In the genomic region with DNA sequence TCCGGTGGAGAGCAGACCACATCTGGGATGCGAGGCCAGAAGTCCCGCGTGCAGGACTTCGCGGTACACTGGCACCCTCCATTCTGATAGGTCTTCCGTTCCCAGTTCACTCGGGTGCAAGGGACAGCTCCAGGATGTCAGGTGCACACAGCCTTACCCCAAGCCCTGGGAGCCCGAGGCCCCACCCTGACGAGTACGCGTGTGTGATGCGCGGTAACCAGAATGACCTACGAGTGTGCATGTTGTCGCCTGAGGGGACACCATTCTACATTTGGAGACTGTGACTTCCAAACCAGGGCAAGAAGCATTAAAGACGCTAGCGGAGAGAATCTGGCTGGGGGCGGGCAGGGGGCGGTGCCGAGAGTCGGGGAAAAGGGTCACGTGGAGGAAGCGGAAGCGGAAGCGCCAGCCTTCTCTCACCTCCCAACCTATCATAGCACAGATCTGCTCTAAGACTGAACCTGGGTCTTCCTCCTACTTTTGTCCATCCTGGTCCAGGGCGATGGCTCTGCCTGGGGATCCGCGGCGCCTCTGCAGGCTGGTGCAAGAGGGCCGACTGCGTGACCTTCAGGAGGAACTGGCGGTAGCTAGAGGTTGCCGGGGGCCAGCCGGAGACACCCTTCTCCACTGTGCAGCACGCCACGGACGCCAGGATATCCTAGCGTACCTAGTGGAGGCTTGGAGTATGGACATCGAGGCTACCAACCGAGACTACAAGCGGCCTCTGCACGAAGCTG, we compare ENCODE assay signal across 8 mouse cellular contexts. TPM values are rescaled to one million over a fixed set of nuclear protein-coding genes. Genes with fewer than 3 reads are reported as not detected.
DNase-seq lines count a peak whose midpoint lies in the region; ATAC-seq and TF ChIP-seq lines count a peak whose summit lies in the region.

No protein-coding gene starts in this region.

- peak overlapping the region; percentile 80 for H3K9ac ChIP-seq in forebrain, embryonic 16.5 days (replicated peaks; ENCODE audit: low read depth, low read length)
- peak overlapping the region; percentile 81 for H3K9ac ChIP-seq in lung, embryonic 14.5 days

- DNase-seq in G1E (ENCODE audit: low spot score), result peak; percentile 81
- DNase-seq in cerebellum, adult 18-20 months, result peak; percentile 82 to 87
- peak; percentile 81 to 86 for DNase-seq in heart, postnatal 36 days
- peak; percentile 82 to 87 for DNase-seq in layer of hippocampus, adult 2 months (ENCODE audit: low spot score in 2 of 2)
- peak; percentile 90 for DNase-seq in lung, embryonic 14.5 days
- DNase-seq in thymus, adult 2 months, result peak; percentile 85

- H3K4me2 ChIP-seq in forebrain, embryonic 16.5 days (ENCODE audit: low read length), result peak overlapping the region; percentile 63
- peak overlapping the region; percentile 89 for H3K4me2 ChIP-seq in lung, embryonic 14.5 days

- peaks cover 36% of the 10 kb centered on the region for H3K4me1 ChIP-seq in G1E (ENCODE audit: insufficient read depth, low read depth, low read length)
- peaks cover 34% of the 10 kb centered on the region for H3K4me1 ChIP-seq in forebrain, embryonic 16.5 days (replicated peaks; ENCODE audit: control insufficient read depth, insufficient read depth, low read length)
- peaks cover 7% of the 10 kb centered on the region for H3K4me1 ChIP-seq in lung, embryonic 14.5 days (ENCODE audit: insufficient read depth)
- peaks cover 11% of the 10 kb centered on the region for H3K4me1 ChIP-seq in olfactory bulb, adult 2 months (ENCODE audit: control insufficient read depth, insufficient read depth, low read length)
- peaks cover 10% of the 10 kb centered on the region for H3K4me1 ChIP-seq in thymus, adult 2 months (replicated peaks; ENCODE audit: control insufficient read depth, insufficient read depth, low read length)

- peak overlapping the region; percentile 95 for H3K4me3 ChIP-seq in G1E (ENCODE audit: low read depth, low read length)
- H3K4me3 ChIP-seq in forebrain, embryonic 16.5 days (replicated peaks; ENCODE audit: low read length), result peak overlapping the region; percentile 79
- H3K4me3 ChIP-seq in layer of hippocampus, adult 2 months, result peak overlapping the region; percentile 96
- peak overlapping the region; percentile 82 for H3K4me3 ChIP-seq in lung, embryonic 14.5 days (ENCODE audit: low read depth, low read length)
- H3K4me3 ChIP-seq in olfactory bulb, adult 2 months (ENCODE audit: insufficient read depth, low read depth, low read length), result peak overlapping the region; percentile 85
- H3K4me3 ChIP-seq in thymus, adult 2 months (ENCODE audit: control insufficient read depth, insufficient read depth, low read length), result peak overlapping the region; percentile 100

- peaks cover 47% of the 10 kb centered on the region for H3K36me3 ChIP-seq in G1E (replicated peaks)
- H3K36me3 ChIP-seq in forebrain, embryonic 16.5 days (ENCODE audit: control insufficient read depth, insufficient read depth), result peaks cover 15% of the 10 kb centered on the region
- H3K36me3 ChIP-seq in lung, embryonic 14.5 days (ENCODE audit: insufficient read depth), result peaks cover 19% of the 10 kb centered on the region
- peaks cover 11% of the 10 kb centered on the region for H3K36me3 ChIP-seq in thymus, adult 2 months (ENCODE audit: control insufficient read depth, insufficient read depth, low read length)

- WGBS in forebrain, embryonic 16.5 days, result under 1% methylated on average over 43 of the region's 43 CpGs
- WGBS in lung, embryonic 14.5 days, result under 1% methylated on average over 43 of the region's 43 CpGs
- under 1% methylated on average over 43 of the region's 43 CpGs for WGBS in olfactory bulb, adult 2 months
- WGBS in thymus, adult 2 months, result under 1% methylated on average over 43 of the region's 43 CpGs

- H3K27ac ChIP-seq in forebrain, embryonic 16.5 days (ENCODE audit: low read length), result peak overlapping the region; percentile 90
- peak overlapping the region; percentile 98 for H3K27ac ChIP-seq in layer of hippocampus, adult 2 months
- H3K27ac ChIP-seq in lung, embryonic 14.5 days (ENCODE audit: low read depth), result peak overlapping the region; percentile 94
- H3K27ac ChIP-seq in olfactory bulb, adult 2 months (ENCODE audit: insufficient read depth, low read depth, low read length), result peak overlapping the region; percentile 96
- peak overlapping the region; percentile 73 for H3K27ac ChIP-seq in thymus, adult 2 months (ENCODE audit: control insufficient read depth, insufficient read depth, low read length)

- TF ChIP-seq CTCF in G1E (IDR thresholded peaks at IDR 0.05; ENCODE audit: low read depth, low read length), result no peak
- TF ChIP-seq CTCF in layer of hippocampus, adult 2 months (conservative IDR thresholded peaks at IDR 0.05), result peak; percentile 57
- TF ChIP-seq CTCF in lung, embryonic 14.5 days (IDR thresholded peaks at IDR 0.05; ENCODE audit: low read depth), result peak; percentile 50
- TF ChIP-seq CTCF in olfactory bulb, adult 2 months (IDR thresholded peaks at IDR 0.05; ENCODE audit: insufficient read depth, low read depth, low read length), result 0 out of 2 replicates have a peak, but pooled peaks have one; percentile 9
- TF ChIP-seq CTCF in thymus, adult 2 months (IDR thresholded peaks at IDR 0.05; ENCODE audit: borderline replicate concordance, control insufficient read depth, extremely low read depth, insufficient read depth, low read length, poor library complexity), result no peak

- H3K27me3 ChIP-seq in G1E (ENCODE audit: insufficient read depth, low read length), result no peaks in the 10 kb centered on the region
- H3K27me3 ChIP-seq in forebrain, embryonic 16.5 days (replicated peaks; ENCODE audit: control insufficient read depth, insufficient read depth, low read length), result no peaks in the 10 kb centered on the region
- no peaks in the 10 kb centered on the region for H3K27me3 ChIP-seq in lung, embryonic 14.5 days (ENCODE audit: insufficient read depth, low read length)
- no peaks in the 10 kb centered on the region for H3K27me3 ChIP-seq in thymus, adult 2 months (ENCODE audit: control insufficient read depth, insufficient read depth, low read length)

- no peaks in the 10 kb centered on the region for H3K9me3 ChIP-seq in G1E (replicated peaks)
- no peaks in the 10 kb centered on the region for H3K9me3 ChIP-seq in forebrain, embryonic 16.5 days (ENCODE audit: control insufficient read depth, low read length)
- no peaks in the 10 kb centered on the region for H3K9me3 ChIP-seq in lung, embryonic 14.5 days (ENCODE audit: low read depth, low read length)

- peak; percentile 39 for TF ChIP-seq POLR2A in olfactory bulb, adult 2 months (IDR thresholded peaks at IDR 0.05; ENCODE audit: insufficient read depth, low read depth, low read length)
- TF ChIP-seq POLR2A in thymus, adult 2 months (IDR thresholded peaks at IDR 0.05; ENCODE audit: control insufficient read depth, extremely low read depth, insufficient read depth, low read length, poor library complexity), result no peak

- intact Hi-C loops in heart, postnatal 36 days (cut with DNase I), result loop anchor here (5.0 kb wide), 3 partner anchors 71 to 639 kb away; partner anchors contain the start of genes Il15ra, Mindy3 and Rbm17

- peak; percentile 78 for ATAC-seq in G1E (ENCODE audit: extremely low read depth, insufficient number of reproducible peaks, low FRiP score, poor library complexity, severe bottlenecking)
- ATAC-seq in forebrain, embryonic 16.5 days, result peak; percentile 88
- ATAC-seq in lung, embryonic 14.5 days (ENCODE audit: insufficient read depth), result peak; percentile 86

RNA-seq across cellular contexts. Expression of gene Ankrd16, which starts 0.6 kb away (rescaled TPM):
- total RNA-seq in G1E (2014; fragmentation: Nextera tagmentation) (26.3 and 29.7 TPM in 2 replicates), G1E (2017) (49.4 TPM in 2 replicates)
- polyA plus RNA-seq in G1E (2012), result 8.0 TPM in 2 replicates
- 43.5 and 55.0 TPM in 2 replicates for polyA plus RNA-seq in forebrain, embryonic 16.5 days (2015; fragmentation: Nextera tagmentation; extraction: Ambion mirVana)
- 10 to 100 TPM; 19.5 to 19.7 TPM for total RNA-seq in heart, postnatal 36 days (2021)
- 10 to 100 TPM; 58.9 to 61.8 TPM for total RNA-seq in layer of hippocampus, adult 2 months (2021)
- polyA plus RNA-seq in lung, embryonic 14.5 days (2014; fragmentation: Nextera tagmentation; extraction: Ambion mirVana), result 22.5 and 23.3 TPM in 2 replicates
- polyA plus RNA-seq in olfactory bulb, adult 2 months (2012; ENCODE audit: insufficient read depth, insufficient read length, low replicate concordance, missing spikeins), result not detected in 2 replicates
- polyA plus RNA-seq in thymus, adult 2 months (2012; rRNA removed), result 93.3 and 103 TPM in 2 replicates

RNA-seq across cellular contexts. Expression of gene Fbh1, which starts 0.9 kb away (rescaled TPM):
- total RNA-seq in G1E (2014; fragmentation: Nextera tagmentation), result 49.4 and 51.2 TPM in 2 replicates
- total RNA-seq in G1E (2017), result 81.3 and 93.2 TPM in 2 replicates
- 13.9 and 20.8 TPM in 2 replicates for polyA plus RNA-seq in G1E (2012)
- 125 and 142 TPM in 2 replicates for polyA plus RNA-seq in forebrain, embryonic 16.5 days (2015; fragmentation: Nextera tagmentation; extraction: Ambion mirVana)
- total RNA-seq in heart, postnatal 36 days (2021), result 10 to 100 TPM; 72.7 to 76.0 TPM
- 10 to 100 TPM; 74.0 to 88.5 TPM for total RNA-seq in layer of hippocampus, adult 2 months (2021)
- polyA plus RNA-seq in lung, embryonic 14.5 days (2014; fragmentation: Nextera tagmentation; extraction: Ambion mirVana), result 113 and 117 TPM in 2 replicates
- not detected in 2 replicates for polyA plus RNA-seq in olfactory bulb, adult 2 months (2012; ENCODE audit: insufficient read depth, insufficient read length, low replicate concordance, missing spikeins)
- 41.0 and 44.7 TPM in 2 replicates for polyA plus RNA-seq in thymus, adult 2 months (2012; rRNA removed)

Comparison
In these comparisons a context has a peak if more than half of its experiments do, and no peak if none do; other contexts are left out.
1. Peak in every context shown above with its lines: DNase-seq, ATAC-seq, H3K4me3 ChIP-seq and H3K27ac ChIP-seq.
2. CTCF ChIP-seq: peak in layer of hippocampus, adult 2 months (single experiment), lung, embryonic 14.5 days (single experiment) and olfactory bulb, adult 2 months (single experiment); none in G1E (single experiment) and thymus, adult 2 months (single experiment).